Mouse (Mus musculus) liver, postnatal 0 days (tissue): ENCODE measurements around the gene Hist2h2be. TPM values are rescaled to one million over a fixed set of nuclear protein-coding genes. Genes with fewer than 3 reads are reported as not detected.

Experiments used
- ATAC-seq: fragments of 200-750 bp; cut with Nextera tagmentation; 2 replicates; pipeline ENCODE4 v1.8.0; 2017; ENCODE audit warnings: mild to moderate bottlenecking, moderate library complexity
- DNase-seq: peaks from one replicate; pipeline ENCODE4 v3.0.0-alpha.2; 2016
- H3K27ac ChIP-seq: fragments of 300-500 bp; sonication (generic); 2 replicates; pipeline ENCODE4 v1.5.1; 2014; ENCODE audit warnings: antibody characterized with exemption, moderate library complexity, mild to moderate bottlenecking, low read depth
- H3K27me3 ChIP-seq: fragments of 300-500 bp; sonication (generic); 2 replicates; pipeline ENCODE4 v1.6.1; 2014; ENCODE audit warnings: low read length, control low read depth, mixed read lengths; ENCODE audit not compliant: insufficient read depth
- H3K36me3 ChIP-seq: fragments of 300-500 bp; sonication (generic); replicated peaks from 2 replicates; pipeline ENCODE4 v1.6.1; 2014; ENCODE audit warnings: mild to moderate bottlenecking, control low read depth, low read length, moderate library complexity, mixed read lengths; ENCODE audit not compliant: insufficient read depth
- H3K4me1 ChIP-seq: fragments of 300-500 bp; sonication (generic); 2 replicates; pipeline ENCODE4 v1.6.1; 2014; ENCODE audit warnings: antibody characterized with exemption, mild to moderate bottlenecking, control low read depth; ENCODE audit not compliant: insufficient read depth
- H3K4me2 ChIP-seq: fragments of 300-500 bp; sonication (generic); 2 replicates; pipeline ENCODE4 v1.6.1; 2014; ENCODE audit warnings: low read depth, mild to moderate bottlenecking, low read length, moderate library complexity, mixed read lengths
- H3K4me3 ChIP-seq: fragments of 300-500 bp; sonication (generic); 2 replicates; pipeline ENCODE4 v1.5.1; 2014; ENCODE audit warnings: low read depth, low read length
- H3K9ac ChIP-seq: fragments of 300-500 bp; sonication (generic); replicated peaks from 2 replicates; pipeline ENCODE4 v1.6.1; 2014; ENCODE audit warnings: mild to moderate bottlenecking, moderate library complexity
- H3K9me3 ChIP-seq: fragments of 300-500 bp; sonication (generic); 2 replicates; pipeline ENCODE4 v1.6.1; 2016; ENCODE audit warnings: mild to moderate bottlenecking, control low read depth, low read length, mixed read lengths
- CTCF ChIP-seq: sonication (generic); IDR thresholded peaks from 2 replicates; pipeline ENCODE4 v1.5.1; 2016; ENCODE audit warnings: antibody characterized with exemption, low read depth
- EP300 ChIP-seq: IDR thresholded peaks from 2 replicates; pipeline ENCODE4 v1.6.1; 2016; ENCODE audit warnings: antibody characterized with exemption, low read depth, mild to moderate bottlenecking
- WGBS: fragments of 180-500 bp; shearing (Covaris S2); extraction: QIAGEN DNeasy Blood & Tissue Kit; methylation state at CpG from one replicate; pipeline ENCODE4 v1.1.7; 2014; ENCODE audit not compliant: insufficient replicate concordance; 5-methylcytosine and 5-hydroxymethylcytosine counted together
- polyA plus RNA-seq: library from polyadenylated mRNA; unstranded; fragments of >200 nt; fragmentation: Nextera tagmentation; extraction: Ambion mirVana; gene quantifications from 2 replicates; pipeline ENCODE4 v1.2.1, GENCODE M21; 2015

Hist2h2be gene
- polyA plus RNA-seq, 1 experiment from 2014 or later, result 4.9 TPM

GRCm38 (mm10) chr3:96228828-96229227, 7.9 kb downstream of the Hist2h2be start:
- Histone ChIP-seq H3K36me3 (no peaks in the 10 kb centered on the region), H3K4me2 (no peak overlapping the region), H3K9ac (no peak overlapping the region), H3K4me3 (no peak overlapping the region), H3K4me1 (peaks cover 17% of the 10 kb centered on the region), H3K27ac (no peak overlapping the region), H3K27me3 (no peaks in the 10 kb centered on the region), H3K9me3 (no peaks in the 10 kb centered on the region)
- DNase-seq (no peak), ATAC-seq (no peak)
- no peak for TF ChIP-seq EP300
- TF ChIP-seq CTCF, result no peak
- WGBS, result 59% methylated on average over 2 of the region's 2 CpGs

- no peaks in the 10 kb centered on the region for H3K9me3 ChIP-seq
- H3K27me3 ChIP-seq, result no peaks in the 10 kb centered on the region
- no peak for TF ChIP-seq CTCF
- TF ChIP-seq EP300, result no peak
- H3K9ac ChIP-seq, result no peak overlapping the region
- 55% methylated on average over 2 of the region's 2 CpGs for WGBS
- ATAC-seq (no peak), DNase-seq (no peak)
- no peak overlapping the region for H3K27ac ChIP-seq
- H3K4me1 ChIP-seq, result peaks cover 3% of the 10 kb centered on the region
- H3K4me2 ChIP-seq, result no peak overlapping the region
- H3K4me3 ChIP-seq, result no peak overlapping the region
- no peaks in the 10 kb centered on the region for H3K36me3 ChIP-seq
Measured at GRCm38 (mm10) chr3:96230404-96230803, 9.5 kb downstream of the Hist2h2be start.

DNA sequence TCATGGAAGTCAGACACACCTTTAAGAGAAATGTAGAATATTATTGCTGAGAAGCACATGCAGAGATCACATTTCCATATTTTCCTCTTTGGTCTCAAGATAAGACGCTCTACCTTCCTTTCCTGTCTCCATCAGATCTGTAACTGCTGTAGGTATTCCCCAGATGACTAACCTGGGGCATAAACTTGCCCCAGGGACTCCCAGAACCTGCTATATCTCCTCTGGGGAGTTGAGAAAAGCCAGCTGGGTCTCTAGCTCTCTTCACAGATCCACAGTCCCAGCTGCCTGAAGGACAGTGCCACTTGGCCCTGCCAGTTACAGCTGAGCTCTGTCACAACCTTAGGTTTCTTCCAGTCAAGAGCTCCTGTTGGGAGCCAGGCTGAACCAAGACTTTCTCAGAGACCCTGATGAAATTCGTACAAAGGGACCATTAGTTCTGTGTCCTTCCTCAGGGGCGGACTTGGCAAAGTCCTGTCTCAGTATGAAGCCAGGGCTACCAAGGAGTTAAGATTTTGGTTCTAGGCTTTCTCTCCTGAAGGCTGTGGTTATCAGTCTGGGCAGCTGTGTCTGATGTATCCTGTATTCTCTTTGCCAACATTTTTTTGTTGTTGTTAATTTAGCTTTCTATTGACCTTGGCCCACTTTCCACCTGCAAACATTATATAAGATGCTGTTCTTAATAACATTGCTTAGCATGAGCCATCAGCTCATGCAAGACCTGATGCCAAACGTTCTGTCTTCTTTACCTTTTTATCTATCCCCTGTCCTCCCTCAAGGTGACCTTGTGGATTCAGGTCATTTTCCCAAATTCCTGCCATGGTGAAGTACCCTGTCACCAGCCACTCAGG, 10.2 kb downstream of the Hist2h2be start:
- Histone ChIP-seq H3K27me3 (no peaks in the 10 kb centered on the region), H3K27ac (no peak overlapping the region), H3K9me3 (no peaks in the 10 kb centered on the region), H3K4me1 (no peaks in the 10 kb centered on the region; the same call in 1 of the 2 replicates), H3K36me3 (no peaks in the 10 kb centered on the region), H3K9ac (no peak overlapping the region), H3K4me3 (no peak overlapping the region), H3K4me2 (no peak overlapping the region)
- TF ChIP-seq CTCF (no peak), EP300 (no peak)
- no peak for DNase-seq
- ATAC-seq, result no peak
- WGBS, result 73% methylated on average over 4 of the region's 4 CpGs

GRCm38 (mm10) chr3:96231758-96232120, 10.8 kb downstream of the Hist2h2be start:
- no peak overlapping the region for H3K4me2 ChIP-seq
- no peaks in the 10 kb centered on the region for H3K27me3 ChIP-seq
- ATAC-seq (no peak), DNase-seq (no peak)
- H3K36me3 ChIP-seq, result no peaks in the 10 kb centered on the region
- TF ChIP-seq CTCF, result no peak
- TF ChIP-seq EP300, result no peak
- peaks cover 2% of the 10 kb centered on the region; the same call in 1 of the 2 replicates for H3K4me1 ChIP-seq
- H3K9ac ChIP-seq, result no peak overlapping the region
- H3K4me3 ChIP-seq, result no peak overlapping the region
- 43% methylated on average over 2 of the region's 2 CpGs for WGBS
- no peaks in the 10 kb centered on the region for H3K9me3 ChIP-seq
- no peak overlapping the region for H3K27ac ChIP-seq

GRCm38 (mm10) chr3:96234914-96235313, 14.0 kb downstream of the Hist2h2be start:
- H3K4me1 ChIP-seq, result peaks cover 16% of the 10 kb centered on the region
- 79% methylated on average over 2 of the region's 2 CpGs for WGBS
- H3K4me2 ChIP-seq, result no peak overlapping the region
- H3K9me3 ChIP-seq, result no peaks in the 10 kb centered on the region
- no peak overlapping the region for H3K27ac ChIP-seq
- no peaks in the 10 kb centered on the region for H3K36me3 ChIP-seq
- ATAC-seq (no peak), DNase-seq (no peak)
- H3K9ac ChIP-seq, result no peak overlapping the region
- H3K4me3 ChIP-seq, result no peak overlapping the region
- H3K27me3 ChIP-seq, result no peaks in the 10 kb centered on the region
- TF ChIP-seq EP300 (no peak), CTCF (peak; percentile 34)

DNA sequence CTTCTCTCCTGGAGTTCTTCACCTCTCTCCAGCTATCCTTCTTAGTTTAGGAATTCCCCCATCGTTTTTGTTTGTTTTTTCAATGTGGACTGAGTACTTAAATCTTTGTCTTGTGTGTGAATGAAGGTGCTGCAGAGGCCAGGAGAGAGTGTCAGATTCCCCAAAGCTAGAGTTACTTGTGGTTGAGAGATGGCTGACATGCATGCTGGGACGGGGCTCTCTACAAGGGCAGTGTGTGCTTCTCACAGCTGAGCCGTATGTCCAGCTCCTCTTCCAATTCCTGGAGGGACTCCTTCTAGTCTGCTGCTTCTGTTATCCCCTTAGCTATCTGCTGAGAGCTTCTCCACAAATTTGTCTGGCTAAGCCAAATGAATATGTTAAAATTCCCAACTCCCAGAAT, 14.9 kb downstream of the Hist2h2be start:
- Histone ChIP-seq H3K4me3 (no peak overlapping the region), H3K27ac (no peak overlapping the region), H3K4me1 (peaks cover 18% of the 10 kb centered on the region), H3K36me3 (no peaks in the 10 kb centered on the region), H3K27me3 (no peaks in the 10 kb centered on the region), H3K9ac (no peak overlapping the region; the same call in 1 of the 2 replicates), H3K9me3 (no peaks in the 10 kb centered on the region), H3K4me2 (no peak overlapping the region)
- TF ChIP-seq EP300, result no peak
- TF ChIP-seq CTCF, result no peak
- ATAC-seq, result no peak
- DNase-seq, result no peak
- 72% methylated on average over 3 of the region's 3 CpGs for whole genome bisulfite sequencing
